Mouse (Mus musculus): ENCODE data around the gene Ankrd16. TPM values are rescaled to one million over a fixed set of nuclear protein-coding genes. Genes with fewer than 3 reads are reported as not detected.

Gene Ankrd16
- polyA plus RNA-seq, 1 experiment from 2014 or later, result 19.6 TPM

- Histone ChIP-seq H3K27me3 (ENCODE audit: control insufficient read depth, insufficient read depth, low read length) (no peaks in the 10 kb centered on the region), H3K4me1 (ENCODE audit: control insufficient read depth, insufficient read depth, low read length) (no peaks in the 10 kb centered on the region), H3K36me3 (ENCODE audit: control insufficient read depth, insufficient read depth, low read length) (peaks cover 31% of the 10 kb centered on the region), H3K4me3 (ENCODE audit: low read depth, low read length) (no peak overlapping the region), H3K9ac (ENCODE audit: low read depth, low read length) (no peak overlapping the region), H3K9me3 (replicated peaks; ENCODE audit: control insufficient read depth, low read length) (no peaks in the 10 kb centered on the region), H3K27ac (ENCODE audit: low read depth, low read length) (no peak overlapping the region), H3K4me2 (no peak overlapping the region)
- WGBS (ENCODE audit: insufficient replicate concordance), result 76% methylated on average over 5 of the region's 5 CpGs
- ATAC-seq (replicated peaks; ENCODE audit: insufficient number of reproducible peaks, low FRiP score, low TSS enrichment), result no peak
Measured at GRCm38 (mm10) chr2:11766485-11767160, 11.1 kb upstream of the Ankrd16 start.

GRCm38 (mm10) chr2:11767161-11767545, 10.5 kb upstream of the Ankrd16 start:
- Histone ChIP-seq H3K4me3 (ENCODE audit: low read depth, low read length) (no peak overlapping the region), H3K4me1 (ENCODE audit: control insufficient read depth, insufficient read depth, low read length) (no peaks in the 10 kb centered on the region), H3K27ac (ENCODE audit: low read depth, low read length) (no peak overlapping the region), H3K4me2 (no peak overlapping the region), H3K27me3 (ENCODE audit: control insufficient read depth, insufficient read depth, low read length) (no peaks in the 10 kb centered on the region), H3K9ac (ENCODE audit: low read depth, low read length) (no peak overlapping the region), H3K36me3 (ENCODE audit: control insufficient read depth, insufficient read depth, low read length) (peaks cover 30% of the 10 kb centered on the region), H3K9me3 (replicated peaks; ENCODE audit: control insufficient read depth, low read length) (no peaks in the 10 kb centered on the region)
- WGBS (ENCODE audit: insufficient replicate concordance), result 89% methylated on average over 10 of the region's 10 CpGs
- ATAC-seq (replicated peaks; ENCODE audit: insufficient number of reproducible peaks, low FRiP score, low TSS enrichment), result no peak

- no peaks in the 10 kb centered on the region for H3K27me3 ChIP-seq (ENCODE audit: control insufficient read depth, insufficient read depth, low read length)
- H3K36me3 ChIP-seq (ENCODE audit: control insufficient read depth, insufficient read depth, low read length), result peaks cover 4% of the 10 kb centered on the region; the same call in 1 of the 2 replicates
- no peak overlapping the region for H3K4me3 ChIP-seq (ENCODE audit: low read depth, low read length)
- H3K4me1 ChIP-seq (ENCODE audit: control insufficient read depth, insufficient read depth, low read length), result peaks cover 6% of the 10 kb centered on the region
- no peak overlapping the region for H3K27ac ChIP-seq (ENCODE audit: low read depth, low read length)
- H3K4me2 ChIP-seq, result no peak overlapping the region
- no peak for ATAC-seq (replicated peaks; ENCODE audit: insufficient number of reproducible peaks, low FRiP score, low TSS enrichment)
- H3K9ac ChIP-seq (ENCODE audit: low read depth, low read length), result no peak overlapping the region
- WGBS (ENCODE audit: insufficient replicate concordance), result 86% methylated on average over 4 of the region's 4 CpGs
- no peaks in the 10 kb centered on the region for H3K9me3 ChIP-seq (replicated peaks; ENCODE audit: control insufficient read depth, low read length)
Measured at GRCm38 (mm10) chr2:11771701-11772100, 6.0 kb upstream of the Ankrd16 start.

- H3K27me3 ChIP-seq (ENCODE audit: control insufficient read depth, insufficient read depth, low read length), result no peaks in the 10 kb centered on the region
- H3K9ac ChIP-seq (ENCODE audit: low read depth, low read length), result no peak overlapping the region
- no peak overlapping the region for H3K4me3 ChIP-seq (ENCODE audit: low read depth, low read length)
- H3K4me1 ChIP-seq (ENCODE audit: control insufficient read depth, insufficient read depth, low read length), result peaks cover 6% of the 10 kb centered on the region
- H3K4me2 ChIP-seq, result no peak overlapping the region
- ATAC-seq (replicated peaks; ENCODE audit: insufficient number of reproducible peaks, low FRiP score, low TSS enrichment), result no peak
- H3K27ac ChIP-seq (ENCODE audit: low read depth, low read length), result no peak overlapping the region
- H3K36me3 ChIP-seq (ENCODE audit: control insufficient read depth, insufficient read depth, low read length), result peaks cover 2% of the 10 kb centered on the region; the same call in 1 of the 2 replicates
- 73% methylated on average over 4 of the region's 4 CpGs for WGBS (ENCODE audit: insufficient replicate concordance)
- H3K9me3 ChIP-seq (replicated peaks; ENCODE audit: control insufficient read depth, low read length), result no peaks in the 10 kb centered on the region
Measured at GRCm38 (mm10) chr2:11772401-11772800, 5.3 kb upstream of the Ankrd16 start.

- Histone ChIP-seq H3K4me1 (ENCODE audit: control insufficient read depth, insufficient read depth, low read length) (peaks cover 11% of the 10 kb centered on the region), H3K4me2 (no peak overlapping the region), H3K27ac (ENCODE audit: low read depth, low read length) (no peak overlapping the region), H3K9me3 (replicated peaks; ENCODE audit: control insufficient read depth, low read length) (no peaks in the 10 kb centered on the region), H3K36me3 (ENCODE audit: control insufficient read depth, insufficient read depth, low read length) (no peaks in the 10 kb centered on the region), H3K27me3 (ENCODE audit: control insufficient read depth, insufficient read depth, low read length) (no peaks in the 10 kb centered on the region), H3K4me3 (ENCODE audit: low read depth, low read length) (no peak overlapping the region), H3K9ac (ENCODE audit: low read depth, low read length) (no peak overlapping the region)
- 86% methylated on average over 10 of the region's 10 CpGs for WGBS (ENCODE audit: insufficient replicate concordance)
- no peak for ATAC-seq (replicated peaks; ENCODE audit: insufficient number of reproducible peaks, low FRiP score, low TSS enrichment)
Measured at GRCm38 (mm10) chr2:11774426-11774825, 3.2 kb upstream of the Ankrd16 start.

- 85% methylated on average over 5 of the region's 5 CpGs for WGBS (ENCODE audit: insufficient replicate concordance)
- Histone ChIP-seq H3K9me3 (replicated peaks; ENCODE audit: control insufficient read depth, low read length) (no peaks in the 10 kb centered on the region), H3K27ac (ENCODE audit: low read depth, low read length) (no peak overlapping the region), H3K27me3 (ENCODE audit: control insufficient read depth, insufficient read depth, low read length) (no peaks in the 10 kb centered on the region), H3K9ac (ENCODE audit: low read depth, low read length) (no peak overlapping the region), H3K4me2 (no peak overlapping the region), H3K36me3 (ENCODE audit: control insufficient read depth, insufficient read depth, low read length) (no peaks in the 10 kb centered on the region), H3K4me3 (ENCODE audit: low read depth, low read length) (no peak overlapping the region), H3K4me1 (ENCODE audit: control insufficient read depth, insufficient read depth, low read length) (peaks cover 14% of the 10 kb centered on the region)
- no peak for ATAC-seq (replicated peaks; ENCODE audit: insufficient number of reproducible peaks, low FRiP score, low TSS enrichment)
Measured at GRCm38 (mm10) chr2:11775121-11775520, 2.6 kb upstream of the Ankrd16 start.

GRCm38 (mm10) chr2:11776415-11776814, 1.3 kb upstream of the Ankrd16 start:
- Histone ChIP-seq H3K36me3 (ENCODE audit: control insufficient read depth, insufficient read depth, low read length) (peaks cover 5% of the 10 kb centered on the region), H3K27ac (ENCODE audit: low read depth, low read length) (no peak overlapping the region), H3K4me2 (peak overlapping the region; percentile 86), H3K9ac (ENCODE audit: low read depth, low read length) (peak overlapping the region; percentile 81), H3K4me1 (ENCODE audit: control insufficient read depth, insufficient read depth, low read length) (peaks cover 14% of the 10 kb centered on the region), H3K4me3 (ENCODE audit: low read depth, low read length) (peak overlapping the region; percentile 89), H3K27me3 (ENCODE audit: control insufficient read depth, insufficient read depth, low read length) (no peaks in the 10 kb centered on the region), H3K9me3 (replicated peaks; ENCODE audit: control insufficient read depth, low read length) (no peaks in the 10 kb centered on the region)
- no peak for ATAC-seq (replicated peaks; ENCODE audit: insufficient number of reproducible peaks, low FRiP score, low TSS enrichment)
- 48% methylated on average over 8 of the region's 8 CpGs for WGBS (ENCODE audit: insufficient replicate concordance)

GRCm38 (mm10) chr2:11778087-11778823, 579 bp downstream of the Ankrd16 start:
- peaks cover 14% of the 10 kb centered on the region for H3K4me1 ChIP-seq (ENCODE audit: control insufficient read depth, insufficient read depth, low read length)
- H3K9ac ChIP-seq (ENCODE audit: low read depth, low read length), result peak overlapping the region; percentile 81
- H3K4me2 ChIP-seq, result peak overlapping the region; percentile 94
- H3K9me3 ChIP-seq (replicated peaks; ENCODE audit: control insufficient read depth, low read length), result no peaks in the 10 kb centered on the region
- peaks cover 16% of the 10 kb centered on the region for H3K36me3 ChIP-seq (ENCODE audit: control insufficient read depth, insufficient read depth, low read length)
- peak overlapping the region; percentile 91 for H3K27ac ChIP-seq (ENCODE audit: low read depth, low read length)
- no peaks in the 10 kb centered on the region for H3K27me3 ChIP-seq (ENCODE audit: control insufficient read depth, insufficient read depth, low read length)
- peak overlapping the region; percentile 89 for H3K4me3 ChIP-seq (ENCODE audit: low read depth, low read length)
- peak; percentile 88 for ATAC-seq (replicated peaks; ENCODE audit: insufficient number of reproducible peaks, low FRiP score, low TSS enrichment)
- WGBS (ENCODE audit: insufficient replicate concordance), result under 1% methylated on average over 43 of the region's 43 CpGs
